Mouse (Mus musculus) liver, postnatal 0 days (tissue): ENCODE measurements around the gene Olfr231. TPM values are rescaled to one million over a fixed set of nuclear protein-coding genes. Genes with fewer than 3 reads are reported as not detected.

Source experiments
- ATAC-seq: fragments of 200-750 bp; cut with Nextera tagmentation; 2 replicates; pipeline ENCODE4 v1.8.0; 2017; ENCODE audit warnings: mild to moderate bottlenecking, moderate library complexity
- DNase-seq: peaks from one replicate; pipeline ENCODE4 v3.0.0-alpha.2; 2016
- H3K27ac ChIP-seq: fragments of 300-500 bp; sonication (generic); 2 replicates; pipeline ENCODE4 v1.5.1; 2014; ENCODE audit warnings: antibody characterized with exemption, moderate library complexity, mild to moderate bottlenecking, low read depth
- H3K27me3 ChIP-seq: fragments of 300-500 bp; sonication (generic); 2 replicates; pipeline ENCODE4 v1.6.1; 2014; ENCODE audit warnings: low read length, control low read depth, mixed read lengths; ENCODE audit not compliant: insufficient read depth
- H3K36me3 ChIP-seq: fragments of 300-500 bp; sonication (generic); replicated peaks from 2 replicates; pipeline ENCODE4 v1.6.1; 2014; ENCODE audit warnings: mild to moderate bottlenecking, control low read depth, low read length, moderate library complexity, mixed read lengths; ENCODE audit not compliant: insufficient read depth
- H3K4me1 ChIP-seq: fragments of 300-500 bp; sonication (generic); 2 replicates; pipeline ENCODE4 v1.6.1; 2014; ENCODE audit warnings: antibody characterized with exemption, mild to moderate bottlenecking, control low read depth; ENCODE audit not compliant: insufficient read depth
- H3K4me2 ChIP-seq: fragments of 300-500 bp; sonication (generic); 2 replicates; pipeline ENCODE4 v1.6.1; 2014; ENCODE audit warnings: low read depth, mild to moderate bottlenecking, low read length, moderate library complexity, mixed read lengths
- H3K4me3 ChIP-seq: fragments of 300-500 bp; sonication (generic); 2 replicates; pipeline ENCODE4 v1.5.1; 2014; ENCODE audit warnings: low read depth, low read length
- H3K9ac ChIP-seq: fragments of 300-500 bp; sonication (generic); replicated peaks from 2 replicates; pipeline ENCODE4 v1.6.1; 2014; ENCODE audit warnings: mild to moderate bottlenecking, moderate library complexity
- H3K9me3 ChIP-seq: fragments of 300-500 bp; sonication (generic); 2 replicates; pipeline ENCODE4 v1.6.1; 2016; ENCODE audit warnings: mild to moderate bottlenecking, control low read depth, low read length, mixed read lengths
- CTCF ChIP-seq: sonication (generic); IDR thresholded peaks from 2 replicates; pipeline ENCODE4 v1.5.1; 2016; ENCODE audit warnings: antibody characterized with exemption, low read depth
- EP300 ChIP-seq: IDR thresholded peaks from 2 replicates; pipeline ENCODE4 v1.6.1; 2016; ENCODE audit warnings: antibody characterized with exemption, low read depth, mild to moderate bottlenecking
- WGBS: fragments of 180-500 bp; shearing (Covaris S2); extraction: QIAGEN DNeasy Blood & Tissue Kit; methylation state at CpG from one replicate; pipeline ENCODE4 v1.1.7; 2014; ENCODE audit not compliant: insufficient replicate concordance; 5-methylcytosine and 5-hydroxymethylcytosine counted together
- polyA plus RNA-seq: library from polyadenylated mRNA; unstranded; fragments of >200 nt; fragmentation: Nextera tagmentation; extraction: Ambion mirVana; gene quantifications from 2 replicates; pipeline ENCODE4 v1.2.1, GENCODE M21; 2015

Olfr231 gene
- polyA plus RNA-seq: not detected in 2 replicates

DNA sequence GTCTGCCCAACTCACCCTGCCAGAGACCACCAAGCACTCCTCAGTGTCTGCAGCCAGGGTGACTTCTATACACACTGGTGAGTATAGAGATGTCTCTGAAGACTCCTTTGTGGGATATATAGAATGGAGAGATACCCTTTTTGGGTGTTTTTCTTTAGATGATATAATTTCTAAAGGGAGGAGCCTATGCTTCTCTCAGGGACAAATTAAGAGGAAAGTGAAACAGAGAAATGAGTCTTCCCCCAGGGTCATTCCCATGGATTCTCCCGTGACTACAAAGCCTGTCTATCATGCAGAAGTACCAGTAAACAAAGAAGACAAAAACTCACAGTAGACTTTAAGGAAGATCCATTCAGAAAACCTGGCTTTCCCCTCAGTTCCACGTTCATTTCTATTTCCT lies at the start of gene Olfr231:
Gene Olfr231 (minus strand): TSS at position 101 of the 400 bp plus-strand sequence.
- Histone ChIP-seq H3K4me3 (no peak within 1 kb of the TSS), H3K36me3 (no peaks in the 10 kb centered on the region), H3K4me1 (no peaks in the 10 kb centered on the region), H3K27ac (no peak within 1 kb of the TSS), H3K9ac (no peak within 1 kb of the TSS), H3K4me2 (no peak within 1 kb of the TSS), H3K27me3 (no peaks in the 10 kb centered on the region), H3K9me3 (no peaks in the 10 kb centered on the region)
- no peak for TF ChIP-seq EP300
- TF ChIP-seq CTCF: no peak
- no peak for DNase-seq
- WGBS: 51% methylated on average over 2 of the region's 2 CpGs
- ATAC-seq: no peak

DNA sequence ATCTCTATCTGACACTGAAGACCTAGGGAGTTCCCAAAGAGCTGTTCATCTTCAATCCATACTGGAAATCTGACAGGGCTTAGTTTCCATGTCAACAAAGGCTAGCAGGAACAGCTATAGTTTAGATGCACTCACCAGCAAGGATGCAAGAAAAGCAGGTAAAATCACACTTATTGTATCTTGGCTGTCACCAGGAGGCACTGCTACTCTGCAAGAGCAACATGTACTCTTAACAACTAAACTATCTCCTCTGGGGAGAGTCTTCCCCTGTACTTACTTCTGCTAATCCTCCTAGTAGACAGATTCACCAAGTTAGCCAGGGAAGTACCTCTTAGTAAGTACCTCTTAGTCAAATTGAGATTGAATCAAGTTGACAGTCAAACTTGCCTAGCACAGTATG lies 48.1 kb upstream of the Olfr231 start:
- Histone ChIP-seq H3K9ac (no peak overlapping the region), H3K36me3 (no peaks in the 10 kb centered on the region), H3K4me2 (no peak overlapping the region), H3K4me1 (peaks cover 4% of the 10 kb centered on the region), H3K4me3 (no peak overlapping the region), H3K9me3 (no peaks in the 10 kb centered on the region), H3K27me3 (no peaks in the 10 kb centered on the region), H3K27ac (no peak overlapping the region)
- ATAC-seq (no peak), DNase-seq (no peak)
- TF ChIP-seq EP300 (no peak), CTCF (peak; percentile 61)

DNA sequence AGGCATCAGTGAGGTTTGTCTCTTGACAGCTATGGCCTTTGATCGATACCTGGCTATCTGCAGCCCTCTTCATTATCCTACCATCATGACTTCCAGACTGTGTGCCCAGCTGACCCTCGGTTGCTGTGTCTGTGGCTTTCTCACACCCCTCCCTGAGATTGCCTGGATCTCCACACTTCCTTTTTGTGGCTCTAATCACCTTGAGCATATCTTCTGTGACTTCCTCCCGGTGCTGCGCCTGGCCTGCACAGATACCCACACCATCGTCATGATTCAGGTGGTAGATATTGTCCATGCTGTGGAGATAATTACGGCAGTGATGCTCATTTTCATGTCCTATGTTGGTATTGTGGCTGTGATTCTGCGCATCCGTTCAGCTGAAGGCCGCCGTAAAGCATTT lies 38.1 kb upstream of the Olfr231 start:
- H3K4me3 ChIP-seq: no peak overlapping the region
- H3K9ac ChIP-seq: no peak overlapping the region
- 50% methylated on average over 10 of the region's 10 CpGs for WGBS
- H3K9me3 ChIP-seq: no peaks in the 10 kb centered on the region
- ATAC-seq (peak; percentile 17; the same call in 1 of the 2 replicates), DNase-seq (no peak)
- TF ChIP-seq CTCF (no peak), EP300 (peak; percentile 59)
- H3K27ac ChIP-seq: no peak overlapping the region
- no peak overlapping the region for H3K4me2 ChIP-seq
- no peaks in the 10 kb centered on the region for H3K36me3 ChIP-seq
- H3K27me3 ChIP-seq: no peaks in the 10 kb centered on the region
- H3K4me1 ChIP-seq: no peaks in the 10 kb centered on the region

DNA sequence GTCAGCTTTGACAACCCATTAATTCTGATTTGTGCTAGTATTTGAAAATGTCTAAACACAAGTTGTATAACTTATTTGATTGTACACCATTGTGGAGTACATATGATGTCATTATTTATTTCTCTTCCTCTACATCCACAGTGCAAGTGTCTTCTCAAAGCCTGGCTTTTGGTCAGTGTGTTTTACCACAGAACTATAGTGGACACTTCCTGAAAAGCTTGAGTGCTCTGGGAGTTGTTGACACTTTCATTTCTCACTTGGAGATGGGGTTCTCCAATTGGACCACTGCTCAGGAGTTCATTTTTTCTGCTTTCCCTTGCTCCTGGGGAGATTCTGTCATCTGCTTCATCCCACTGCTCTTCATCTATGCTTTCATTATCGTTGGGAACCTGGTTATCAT lies 37.5 kb upstream of the Olfr231 start:
- DNase-seq (no peak), ATAC-seq (no peak)
- Histone ChIP-seq H3K4me2 (no peak overlapping the region), H3K27me3 (no peaks in the 10 kb centered on the region), H3K4me1 (no peaks in the 10 kb centered on the region), H3K9me3 (no peaks in the 10 kb centered on the region), H3K4me3 (no peak overlapping the region), H3K9ac (no peak overlapping the region), H3K27ac (no peak overlapping the region), H3K36me3 (no peaks in the 10 kb centered on the region)
- WGBS: 53% methylated on average over 1 of the region's 1 CpGs
- TF ChIP-seq CTCF (no peak), EP300 (no peak)

DNA sequence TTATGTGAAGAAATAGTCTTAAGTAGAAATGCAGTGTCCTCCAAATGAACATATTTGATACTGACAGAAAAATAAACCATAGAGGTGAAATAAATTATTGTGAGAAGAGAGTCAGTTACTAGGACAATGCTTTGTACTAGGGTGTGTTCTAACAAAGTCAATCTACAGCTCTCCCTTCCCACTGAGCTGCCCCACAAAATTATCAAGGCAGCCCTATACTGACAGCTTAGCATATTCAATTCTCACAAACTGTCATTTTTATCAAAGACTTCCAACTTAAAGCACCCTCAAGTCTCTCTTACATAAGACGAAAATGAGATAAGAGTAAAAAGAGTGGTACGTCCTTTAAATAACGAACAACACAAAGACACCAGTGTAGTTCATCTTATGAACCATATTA lies 36.7 kb upstream of the Olfr231 start:
- H3K27me3 ChIP-seq: no peaks in the 10 kb centered on the region
- no peak overlapping the region for H3K4me3 ChIP-seq
- H3K9ac ChIP-seq: no peak overlapping the region
- H3K36me3 ChIP-seq: no peaks in the 10 kb centered on the region
- no peaks in the 10 kb centered on the region for H3K4me1 ChIP-seq
- WGBS: 55% methylated on average over 3 of the region's 3 CpGs
- no peak for TF ChIP-seq CTCF
- no peak for TF ChIP-seq EP300
- DNase-seq (no peak), ATAC-seq (no peak)
- no peak overlapping the region for H3K27ac ChIP-seq
- H3K4me2 ChIP-seq: no peak overlapping the region
- H3K9me3 ChIP-seq: no peaks in the 10 kb centered on the region

DNA sequence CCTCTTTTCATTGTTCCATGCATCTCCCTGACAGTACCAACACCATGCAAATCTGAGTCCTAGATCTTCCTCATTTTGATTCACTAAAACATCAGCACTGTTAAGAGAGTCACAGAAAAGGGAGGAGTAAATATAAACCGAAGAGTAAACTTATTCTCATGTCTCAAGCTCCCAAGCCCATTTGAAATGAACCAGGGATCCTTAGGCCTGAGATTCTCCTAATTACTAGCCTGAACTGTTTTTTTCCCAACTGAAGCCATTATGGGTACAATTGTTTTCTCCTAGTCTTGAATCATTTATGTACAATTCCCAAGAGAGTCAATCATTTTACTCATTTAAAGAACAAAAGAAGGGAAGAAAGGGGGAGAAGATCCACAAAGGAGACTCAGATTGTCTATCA lies 34.4 kb upstream of the Olfr231 start, which contains the start of gene Olfr420:
Gene Olfr420 (plus strand): TSS at position 301 of the 400 bp plus-strand sequence.
- WGBS: 79% methylated on average over 1 of the region's 1 CpGs
- H3K36me3 ChIP-seq: no peaks in the 10 kb centered on the region
- no peak within 1 kb of the TSS for H3K4me3 ChIP-seq
- H3K27me3 ChIP-seq: no peaks in the 10 kb centered on the region
- no peaks in the 10 kb centered on the region for H3K9me3 ChIP-seq
- no peak within 1 kb of the TSS for H3K27ac ChIP-seq
- ATAC-seq (no peak), DNase-seq (no peak)
- no peak within 1 kb of the TSS for H3K4me2 ChIP-seq
- TF ChIP-seq CTCF (no peak), EP300 (no peak)
- no peak within 1 kb of the TSS for H3K9ac ChIP-seq
- H3K4me1 ChIP-seq: no peaks in the 10 kb centered on the region

DNA sequence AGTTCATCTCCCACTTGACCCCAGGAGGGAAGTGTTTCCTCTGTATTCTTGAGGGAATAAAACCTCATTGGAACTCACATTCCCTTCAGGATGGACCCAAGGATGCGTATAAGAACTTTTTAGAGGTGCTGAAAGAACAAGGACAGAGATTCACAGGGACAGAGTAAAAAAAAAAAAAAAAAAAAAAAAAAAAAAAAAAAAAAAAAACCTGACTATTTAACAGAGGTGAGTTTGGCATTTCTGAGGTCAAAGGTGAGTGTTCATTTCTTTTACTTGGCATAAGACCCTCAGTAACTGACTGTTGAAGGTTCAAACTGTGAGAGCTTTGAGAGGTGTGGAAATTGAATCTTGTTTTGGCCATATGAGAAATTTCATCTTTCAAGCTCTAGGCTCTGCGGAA lies 28.3 kb upstream of the Olfr231 start:
- no peak overlapping the region for H3K9ac ChIP-seq
- no peak overlapping the region for H3K4me2 ChIP-seq
- whole genome bisulfite sequencing: 84% methylated on average over 2 of the region's 2 CpGs
- H3K9me3 ChIP-seq: no peaks in the 10 kb centered on the region
- H3K36me3 ChIP-seq: no peaks in the 10 kb centered on the region
- ATAC-seq: no peak
- TF ChIP-seq EP300: no peak
- TF ChIP-seq CTCF: no peak
- H3K27ac ChIP-seq: no peak overlapping the region
- H3K27me3 ChIP-seq: no peaks in the 10 kb centered on the region
- no peak for DNase-seq
- H3K4me1 ChIP-seq: no peaks in the 10 kb centered on the region
- no peak overlapping the region for H3K4me3 ChIP-seq
